Mouse (Mus musculus): Measurements from ENCODE around the gene Fads6.

Fads6 gene

GRCm38 (mm10) chr11:115249721-115250404, 47.6 kb downstream of the Fads6 start:
- no peak for DNase-seq

GRCm38 (mm10) chr11:115247945-115248344, 49.5 kb downstream of the Fads6 start:
- no peak for DNase-seq

GRCm38 (mm10) chr11:115247240-115247639, 50.2 kb downstream of the Fads6 start:
- DNase-seq, result no peak

GRCm38 (mm10) chr11:115246386-115246785, 51.1 kb downstream of the Fads6 start:
- DNase-seq, result peak; percentile 82

- no peak for DNase-seq
Measured at GRCm38 (mm10) chr11:115244840-115245239, 52.6 kb downstream of the Fads6 start.

GRCm38 (mm10) chr11:115243783-115244182, 53.7 kb downstream of the Fads6 start:
- DNase-seq, result no peak

- DNase-seq, result no peak
Measured at GRCm38 (mm10) chr11:115242746-115243145, 54.7 kb downstream of the Fads6 start.

GRCm38 (mm10) chr11:115241402-115241801, 56.1 kb downstream of the Fads6 start:
- DNase-seq, result no peak

GRCm38 (mm10) chr11:115236570-115236969, 60.9 kb downstream of the Fads6 start:
- DNase-seq, result no peak

- no peak for DNase-seq
Measured at GRCm38 (mm10) chr11:115234320-115235044, 63.0 kb downstream of the Fads6 start.

- DNase-seq, result no peak
Measured at GRCm38 (mm10) chr11:115233526-115234290, 63.8 kb downstream of the Fads6 start.

GRCm38 (mm10) chr11:115232889-115233288, 64.6 kb downstream of the Fads6 start:
- no peak for DNase-seq

GRCm38 (mm10) chr11:115231924-115232323, 65.5 kb downstream of the Fads6 start:
- no peak for DNase-seq

- no peak for DNase-seq
Measured at GRCm38 (mm10) chr11:115231168-115231915, 66.1 kb downstream of the Fads6 start.

Data from cerebellum, adult 11-12 months (tissue).